In the genomic region with DNA sequence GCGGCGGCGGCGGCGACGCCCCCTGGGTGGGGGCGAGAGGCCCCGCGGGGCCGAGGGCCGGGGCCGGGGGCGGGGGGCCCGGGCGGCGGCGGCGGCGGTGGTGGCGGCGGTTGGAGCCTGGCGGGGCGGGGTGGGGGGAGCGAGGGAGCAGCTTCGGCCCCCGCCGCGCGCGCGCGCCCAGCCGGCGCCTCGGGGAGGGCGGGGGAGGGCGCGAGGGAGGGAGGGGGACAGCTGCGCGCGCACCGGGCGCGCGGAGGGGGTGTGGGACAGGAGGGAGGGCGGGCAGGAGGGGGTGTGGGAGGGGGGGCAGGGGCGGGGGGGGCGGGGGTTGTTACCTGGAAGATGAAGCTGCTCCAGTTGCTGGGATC, we compare ENCODE assay signal across 7 mouse cellular contexts. TPM values are rescaled to one million over a fixed set of nuclear protein-coding genes. Genes with fewer than 3 reads are reported as not detected.
DNase-seq lines count a peak whose midpoint lies in the region; ATAC-seq and TF ChIP-seq lines count a peak whose summit lies in the region.

No protein-coding gene starts in this region.

- H3K27ac ChIP-seq in lung, embryonic 14.5 days (ENCODE audit: low read depth), result peak overlapping the region; percentile 99
- peak overlapping the region; percentile 100 for H3K27ac ChIP-seq in embryonic facial prominence, embryonic 10.5 days (replicated peaks)
- H3K27ac ChIP-seq in hindbrain, embryonic 12.5 days, result peak overlapping the region; percentile 100
- H3K27ac ChIP-seq in midbrain, embryonic 10.5 days (replicated peaks), result peak overlapping the region; percentile 100

- ATAC-seq in lung, embryonic 14.5 days (ENCODE audit: insufficient read depth), result no peak
- ATAC-seq in hindbrain, embryonic 12.5 days (ENCODE audit: low FRiP score), result no peak
- ATAC-seq in erythroid progenitor cell, adult 5-6 weeks (replicated peaks; ENCODE audit: low FRiP score, poor library complexity, severe bottlenecking), result no peak

- peak overlapping the region; percentile 97 for H3K4me3 ChIP-seq in lung, embryonic 14.5 days (ENCODE audit: low read depth, low read length)
- peak overlapping the region; percentile 86 for H3K4me3 ChIP-seq in embryonic facial prominence, embryonic 10.5 days
- H3K4me3 ChIP-seq in hindbrain, embryonic 12.5 days, result peak overlapping the region; percentile 97
- H3K4me3 ChIP-seq in midbrain, embryonic 10.5 days, result peak overlapping the region; percentile 88

- H3K9ac ChIP-seq in lung, embryonic 14.5 days, result peak overlapping the region; percentile 97
- H3K9ac ChIP-seq in hindbrain, embryonic 12.5 days, result peak overlapping the region; percentile 100

- H3K4me1 ChIP-seq in lung, embryonic 14.5 days (ENCODE audit: insufficient read depth), result peaks cover 22% of the 10 kb centered on the region
- H3K4me1 ChIP-seq in embryonic facial prominence, embryonic 10.5 days, result peaks cover 50% of the 10 kb centered on the region
- H3K4me1 ChIP-seq in hindbrain, embryonic 12.5 days, result peaks cover 44% of the 10 kb centered on the region
- peaks cover 51% of the 10 kb centered on the region for H3K4me1 ChIP-seq in midbrain, embryonic 10.5 days

- TF ChIP-seq CTCF in lung, embryonic 14.5 days (IDR thresholded peaks at IDR 0.05; ENCODE audit: low read depth), result no peak

- peaks cover 73% of the 10 kb centered on the region for H3K36me3 ChIP-seq in lung, embryonic 14.5 days (ENCODE audit: insufficient read depth)
- H3K36me3 ChIP-seq in embryonic facial prominence, embryonic 10.5 days (replicated peaks), result peaks cover 80% of the 10 kb centered on the region
- H3K36me3 ChIP-seq in hindbrain, embryonic 12.5 days, result peaks cover 43% of the 10 kb centered on the region
- peaks cover 81% of the 10 kb centered on the region for H3K36me3 ChIP-seq in midbrain, embryonic 10.5 days

- H3K27me3 ChIP-seq in lung, embryonic 14.5 days (ENCODE audit: insufficient read depth, low read length), result no peaks in the 10 kb centered on the region
- no peaks in the 10 kb centered on the region for H3K27me3 ChIP-seq in embryonic facial prominence, embryonic 10.5 days (replicated peaks; ENCODE audit: low read depth, poor library complexity, severe bottlenecking)
- no peaks in the 10 kb centered on the region for H3K27me3 ChIP-seq in hindbrain, embryonic 12.5 days
- no peaks in the 10 kb centered on the region for H3K27me3 ChIP-seq in midbrain, embryonic 10.5 days (ENCODE audit: low read depth, poor library complexity, severe bottlenecking)

- DNase-seq in lung, embryonic 14.5 days, result no peak
- no peak for DNase-seq in lung, adult 18-20 months
- DNase-seq in embryonic facial prominence, embryonic 10.5 days (ENCODE audit: low spot score), result no peak
- no peak for DNase-seq in midbrain, embryonic 10.5 days (ENCODE audit: low spot score)
- DNase-seq in thymus, postnatal 0 days (ENCODE audit: low spot score), result peak; percentile 91

- WGBS in lung, embryonic 14.5 days, result 0% methylated on average over 23 of the region's 48 CpGs
- WGBS in embryonic facial prominence, embryonic 10.5 days, result 3% methylated on average over 26 of the region's 48 CpGs
- WGBS in hindbrain, embryonic 12.5 days, result no CpG with 5 or more reads among the region's 48 CpGs
- WGBS in midbrain, embryonic 10.5 days, result 0% methylated on average over 6 of the region's 48 CpGs

- peak overlapping the region; percentile 99 for H3K4me2 ChIP-seq in lung, embryonic 14.5 days
- H3K4me2 ChIP-seq in hindbrain, embryonic 12.5 days (replicated peaks), result peak overlapping the region; percentile 98

- no peaks in the 10 kb centered on the region for H3K9me3 ChIP-seq in lung, embryonic 14.5 days (ENCODE audit: low read depth, low read length)
- H3K9me3 ChIP-seq in embryonic facial prominence, embryonic 10.5 days, result no peaks in the 10 kb centered on the region
- no peaks in the 10 kb centered on the region for H3K9me3 ChIP-seq in hindbrain, embryonic 12.5 days (replicated peaks)
- no peaks in the 10 kb centered on the region for H3K9me3 ChIP-seq in midbrain, embryonic 10.5 days (replicated peaks)

RNA-seq across cellular contexts. Expression of a gene that starts 0.2 kb away (rescaled TPM):
- polyA plus RNA-seq in lung, embryonic 14.5 days (2014; fragmentation: Nextera tagmentation; extraction: Ambion mirVana), result 74.3 and 90.8 TPM in 2 replicates
- polyA plus RNA-seq in embryonic facial prominence, embryonic 10.5 days (2016; fragmentation: Nextera tagmentation; extraction: Ambion mirVana), result 63.6 and 68.8 TPM in 2 replicates
- polyA plus RNA-seq in hindbrain, embryonic 12.5 days (2016; fragmentation: Nextera tagmentation; extraction: Ambion mirVana), result 117 and 119 TPM in 2 replicates
- polyA plus RNA-seq in midbrain, embryonic 10.5 days (2016; fragmentation: Nextera tagmentation; extraction: Ambion mirVana), result 64.6 and 66.4 TPM in 2 replicates
- polyA plus RNA-seq in thymus, postnatal 0 days (2015; fragmentation: Nextera tagmentation; extraction: Ambion mirVana), result 111 and 132 TPM in 2 replicates
- total RNA-seq in erythroid progenitor cell, adult 5-6 weeks (2015; ENCODE audit: low replicate concordance), result 175 and 179 TPM in 2 replicates
- total RNA-seq in erythroid progenitor cell, adult 5-6 weeks (2017; ENCODE audit: low replicate concordance), result 96.8 and 123 TPM in 2 replicates

RNA-seq across cellular contexts. Expression of a gene that starts 5.6 kb away (rescaled TPM):
- polyA plus RNA-seq in lung, embryonic 14.5 days (2014; fragmentation: Nextera tagmentation; extraction: Ambion mirVana), result 4.7 and 5.9 TPM in 2 replicates
- polyA plus RNA-seq in embryonic facial prominence, embryonic 10.5 days (2016; fragmentation: Nextera tagmentation; extraction: Ambion mirVana), result 2.7 and 3.4 TPM in 2 replicates
- polyA plus RNA-seq in hindbrain, embryonic 12.5 days (2016; fragmentation: Nextera tagmentation; extraction: Ambion mirVana), result 7.1 and 9.6 TPM in 2 replicates
- polyA plus RNA-seq in midbrain, embryonic 10.5 days (2016; fragmentation: Nextera tagmentation; extraction: Ambion mirVana), result 2.9 and 4.4 TPM in 2 replicates
- polyA plus RNA-seq in thymus, postnatal 0 days (2015; fragmentation: Nextera tagmentation; extraction: Ambion mirVana), result 0.57 and 0.69 TPM in 2 replicates
- total RNA-seq in erythroid progenitor cell, adult 5-6 weeks (2015; ENCODE audit: low replicate concordance), result 0.84 TPM in 1 of 2 replicates, not detected in the other
- total RNA-seq in erythroid progenitor cell, adult 5-6 weeks (2017; ENCODE audit: low replicate concordance), result 3.0 TPM in 1 of 2 replicates, not detected in the other

RNA-seq across cellular contexts. Expression of a gene that starts 5.7 kb away (rescaled TPM):
- polyA plus RNA-seq in lung, embryonic 14.5 days (2014; fragmentation: Nextera tagmentation; extraction: Ambion mirVana), result 37.4 and 54.0 TPM in 2 replicates
- polyA plus RNA-seq in embryonic facial prominence, embryonic 10.5 days (2016; fragmentation: Nextera tagmentation; extraction: Ambion mirVana), result 37.7 and 92.9 TPM in 2 replicates
- 63.8 and 69.6 TPM in 2 replicates for polyA plus RNA-seq in hindbrain, embryonic 12.5 days (2016; fragmentation: Nextera tagmentation; extraction: Ambion mirVana)
- polyA plus RNA-seq in midbrain, embryonic 10.5 days (2016; fragmentation: Nextera tagmentation; extraction: Ambion mirVana), result 46.2 and 55.1 TPM in 2 replicates
- 57.8 and 80.0 TPM in 2 replicates for polyA plus RNA-seq in thymus, postnatal 0 days (2015; fragmentation: Nextera tagmentation; extraction: Ambion mirVana)
- 1.7 TPM in 1 of 2 replicates, not detected in the other for total RNA-seq in erythroid progenitor cell, adult 5-6 weeks (2015; ENCODE audit: low replicate concordance)
- total RNA-seq in erythroid progenitor cell, adult 5-6 weeks (2017; ENCODE audit: low replicate concordance), result 10.8 and 28.1 TPM in 2 replicates

RNA-seq across cellular contexts. Expression of a gene that starts 9.4 kb away (rescaled TPM):
- polyA plus RNA-seq in lung, embryonic 14.5 days (2014; fragmentation: Nextera tagmentation; extraction: Ambion mirVana), result 21.9 and 44.5 TPM in 2 replicates
- polyA plus RNA-seq in embryonic facial prominence, embryonic 10.5 days (2016; fragmentation: Nextera tagmentation; extraction: Ambion mirVana), result 41.1 and 107 TPM in 2 replicates
- 46.6 and 51.6 TPM in 2 replicates for polyA plus RNA-seq in hindbrain, embryonic 12.5 days (2016; fragmentation: Nextera tagmentation; extraction: Ambion mirVana)
- polyA plus RNA-seq in midbrain, embryonic 10.5 days (2016; fragmentation: Nextera tagmentation; extraction: Ambion mirVana), result 103 and 104 TPM in 2 replicates
- polyA plus RNA-seq in thymus, postnatal 0 days (2015; fragmentation: Nextera tagmentation; extraction: Ambion mirVana), result 51.8 and 100 TPM in 2 replicates
- 24.1 and 46.9 TPM in 2 replicates for total RNA-seq in erythroid progenitor cell, adult 5-6 weeks (2015; ENCODE audit: low replicate concordance)
- total RNA-seq in erythroid progenitor cell, adult 5-6 weeks (2017; ENCODE audit: low replicate concordance), result 10.6 and 26.2 TPM in 2 replicates

RNA-seq across cellular contexts. Expression of a gene that starts 10.3 kb away (rescaled TPM):
- 0.85 TPM in 1 of 2 replicates, not detected in the other for polyA plus RNA-seq in lung, embryonic 14.5 days (2014; fragmentation: Nextera tagmentation; extraction: Ambion mirVana)
- polyA plus RNA-seq in embryonic facial prominence, embryonic 10.5 days (2016; fragmentation: Nextera tagmentation; extraction: Ambion mirVana), result 0.78 TPM in 1 of 2 replicates, not detected in the other
- polyA plus RNA-seq in hindbrain, embryonic 12.5 days (2016; fragmentation: Nextera tagmentation; extraction: Ambion mirVana), result 0.72 and 1.3 TPM in 2 replicates
- 0.19 and 0.25 TPM in 2 replicates for polyA plus RNA-seq in midbrain, embryonic 10.5 days (2016; fragmentation: Nextera tagmentation; extraction: Ambion mirVana)
- polyA plus RNA-seq in thymus, postnatal 0 days (2015; fragmentation: Nextera tagmentation; extraction: Ambion mirVana), result 0.60 and 1.2 TPM in 2 replicates
- total RNA-seq in erythroid progenitor cell, adult 5-6 weeks (2015; ENCODE audit: low replicate concordance), result not detected in 2 replicates
- 0.64 and 11.8 TPM in 2 replicates for total RNA-seq in erythroid progenitor cell, adult 5-6 weeks (2017; ENCODE audit: low replicate concordance)
